Mouse (Mus musculus): ENCODE data around the gene Themis2. TPM values are rescaled to one million over a fixed set of nuclear protein-coding genes. Genes with fewer than 3 reads are reported as not detected.

Themis2 gene
- total RNA-seq (2014; rRNA removed) (0.85 and 1.00 TPM in 2 replicates), polyA plus RNA-seq (2015; fragmentation: Nextera tagmentation; extraction: Ambion mirVana) (0.43 and 0.50 TPM in 2 replicates)

GRCm38 (mm10) chr4:132796196-132796886 lies at the start of gene Themis2:
TSS of gene Themis2 (minus strand) at chr4:132796387.
- ATAC-seq (no peak), DNase-seq (no peak)
- H3K9me3 ChIP-seq (ENCODE audit: low read length): no peaks in the 10 kb centered on the region
- H3K27me3 ChIP-seq (ENCODE audit: insufficient read depth, low read length): 0 out of 2 replicates have a peak, but pooled peaks cover 5% of the 10 kb centered on the region
- H3K36me3 ChIP-seq (ENCODE audit: insufficient read depth): no peaks in the 10 kb centered on the region
- H3K9ac ChIP-seq: no peak within 1 kb of the TSS
- no peak within 1 kb of the TSS for H3K27ac ChIP-seq (ENCODE audit: low read depth, low read length)
- H3K4me2 ChIP-seq (ENCODE audit: low read depth): peak within 1 kb of the TSS; percentile 30
- H3K4me3 ChIP-seq (ENCODE audit: low read depth, low read length): peak within 1 kb of the TSS; percentile 14; the same call in 1 of the 2 replicates
- WGBS: 6% methylated on average over 21 of the region's 21 CpGs
- TF ChIP-seq CTCF (IDR thresholded peaks at IDR 0.05; ENCODE audit: low read depth): no peak
- no peaks in the 10 kb centered on the region for H3K4me1 ChIP-seq (ENCODE audit: insufficient read depth)

GRCm38 (mm10) chr4:132843705-132844071 lies 47.5 kb upstream of the Themis2 start:
- Histone ChIP-seq H3K4me2 (ENCODE audit: low read depth) (peak overlapping the region; percentile 87), H3K4me3 (ENCODE audit: low read depth, low read length) (peak overlapping the region; percentile 69), H3K27ac (ENCODE audit: low read depth, low read length) (peak overlapping the region; percentile 66), H3K9ac (peak overlapping the region; percentile 75), H3K9me3 (ENCODE audit: low read length) (no peaks in the 10 kb centered on the region), H3K27me3 (ENCODE audit: insufficient read depth, low read length) (no peaks in the 10 kb centered on the region), H3K36me3 (ENCODE audit: insufficient read depth) (peaks cover 20% of the 10 kb centered on the region), H3K4me1 (ENCODE audit: insufficient read depth) (peaks cover 10% of the 10 kb centered on the region)
- DNase-seq (no peak), ATAC-seq (no peak)
- TF ChIP-seq CTCF (IDR thresholded peaks at IDR 0.05; ENCODE audit: low read depth): no peak
- 88% methylated on average over 1 of the region's 1 CpGs for WGBS

DNA sequence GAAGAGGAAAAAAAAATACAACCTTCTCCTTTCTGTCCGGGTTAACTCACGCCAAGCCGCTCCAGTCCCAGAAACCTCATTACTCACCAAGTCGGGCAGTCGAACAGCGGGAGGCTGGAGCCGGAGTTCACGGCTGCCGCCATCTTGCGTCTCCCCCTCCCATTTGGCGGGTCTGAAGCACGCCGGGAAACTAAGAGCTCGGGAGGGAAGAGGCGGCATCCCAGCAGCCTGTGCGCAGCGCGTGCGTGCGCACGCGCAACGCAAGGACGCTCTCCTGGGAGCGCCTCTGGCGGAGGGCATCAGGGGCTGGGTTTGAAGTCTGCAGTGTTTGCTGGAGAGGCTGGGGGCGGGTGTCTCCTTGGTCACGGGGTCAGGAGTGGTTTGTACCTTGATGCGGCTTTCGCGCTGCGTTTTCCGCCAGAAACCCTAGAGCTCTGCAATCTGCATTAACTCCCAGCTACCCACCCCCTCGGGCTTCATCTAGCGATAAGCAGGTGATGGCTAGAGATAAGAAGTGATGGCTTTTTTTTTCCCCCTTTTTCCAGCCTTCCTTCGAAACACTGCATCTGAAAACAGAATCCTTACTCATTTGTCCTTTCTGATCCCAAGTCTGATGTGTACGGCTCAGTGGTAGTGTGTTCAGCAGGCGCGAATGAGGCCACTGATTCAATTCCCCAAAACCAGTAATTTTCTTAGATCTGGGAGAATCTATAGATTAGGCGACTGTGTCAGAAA lies 47.0 kb upstream of the Themis2 start, which contains the start of gene Ppp1r8:
TSS of gene Ppp1r8 (minus strand) at position 200 of the 735 bp plus-strand sequence.
- H3K9me3 ChIP-seq (ENCODE audit: low read length): no peaks in the 10 kb centered on the region
- H3K4me2 ChIP-seq (ENCODE audit: low read depth): peak within 1 kb of the TSS; percentile 87
- no peaks in the 10 kb centered on the region for H3K27me3 ChIP-seq (ENCODE audit: insufficient read depth, low read length)
- peak within 1 kb of the TSS; percentile 69 for H3K4me3 ChIP-seq (ENCODE audit: low read depth, low read length)
- peaks cover 10% of the 10 kb centered on the region for H3K4me1 ChIP-seq (ENCODE audit: insufficient read depth)
- peak within 1 kb of the TSS; percentile 66 for H3K27ac ChIP-seq (ENCODE audit: low read depth, low read length)
- peaks cover 23% of the 10 kb centered on the region for H3K36me3 ChIP-seq (ENCODE audit: insufficient read depth)
- TF ChIP-seq CTCF (IDR thresholded peaks at IDR 0.05; ENCODE audit: low read depth): peak; percentile 79
- ATAC-seq (peak; percentile 100), DNase-seq (peak; percentile 96)
- H3K9ac ChIP-seq: peak within 1 kb of the TSS; percentile 75
- WGBS: 2% methylated on average over 40 of the region's 40 CpGs

GRCm38 (mm10) chr4:132842281-132842906 lies 46.2 kb upstream of the Themis2 start:
- Histone ChIP-seq H3K27ac (ENCODE audit: low read depth, low read length) (peak overlapping the region; percentile 62), H3K9ac (peak overlapping the region; percentile 75), H3K4me2 (ENCODE audit: low read depth) (peak overlapping the region; percentile 87), H3K27me3 (ENCODE audit: insufficient read depth, low read length) (no peaks in the 10 kb centered on the region), H3K9me3 (ENCODE audit: low read length) (no peaks in the 10 kb centered on the region), H3K4me3 (ENCODE audit: low read depth, low read length) (peak overlapping the region; percentile 69), H3K36me3 (ENCODE audit: insufficient read depth) (peaks cover 23% of the 10 kb centered on the region), H3K4me1 (ENCODE audit: insufficient read depth) (peaks cover 10% of the 10 kb centered on the region)
- no peak for TF ChIP-seq CTCF (IDR thresholded peaks at IDR 0.05; ENCODE audit: low read depth)
- ATAC-seq (no peak), DNase-seq (peak; percentile 27)
- WGBS: under 1% methylated on average over 30 of the region's 30 CpGs

DNA sequence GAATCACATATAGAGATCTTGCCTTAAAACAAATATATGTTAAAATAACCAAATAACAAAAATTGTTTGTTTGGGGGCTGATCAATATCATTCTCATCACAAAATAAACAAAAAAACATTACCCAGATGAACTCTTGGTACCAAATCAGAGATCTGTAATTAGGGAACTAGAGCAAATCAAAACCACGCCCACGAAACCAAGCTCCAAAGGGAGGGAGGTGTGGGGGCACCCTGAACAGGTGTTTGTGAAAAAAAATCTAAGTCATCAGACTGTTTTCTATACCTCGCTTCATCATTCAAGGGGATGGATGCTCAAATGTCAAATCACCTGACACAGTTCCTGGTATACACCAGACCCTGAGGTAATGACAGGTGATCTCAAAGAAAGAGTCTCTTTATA lies 45.3 kb upstream of the Themis2 start:
- H3K27ac ChIP-seq (ENCODE audit: low read depth, low read length): no peak overlapping the region
- WGBS: 85% methylated on average over 3 of the region's 3 CpGs

DNA sequence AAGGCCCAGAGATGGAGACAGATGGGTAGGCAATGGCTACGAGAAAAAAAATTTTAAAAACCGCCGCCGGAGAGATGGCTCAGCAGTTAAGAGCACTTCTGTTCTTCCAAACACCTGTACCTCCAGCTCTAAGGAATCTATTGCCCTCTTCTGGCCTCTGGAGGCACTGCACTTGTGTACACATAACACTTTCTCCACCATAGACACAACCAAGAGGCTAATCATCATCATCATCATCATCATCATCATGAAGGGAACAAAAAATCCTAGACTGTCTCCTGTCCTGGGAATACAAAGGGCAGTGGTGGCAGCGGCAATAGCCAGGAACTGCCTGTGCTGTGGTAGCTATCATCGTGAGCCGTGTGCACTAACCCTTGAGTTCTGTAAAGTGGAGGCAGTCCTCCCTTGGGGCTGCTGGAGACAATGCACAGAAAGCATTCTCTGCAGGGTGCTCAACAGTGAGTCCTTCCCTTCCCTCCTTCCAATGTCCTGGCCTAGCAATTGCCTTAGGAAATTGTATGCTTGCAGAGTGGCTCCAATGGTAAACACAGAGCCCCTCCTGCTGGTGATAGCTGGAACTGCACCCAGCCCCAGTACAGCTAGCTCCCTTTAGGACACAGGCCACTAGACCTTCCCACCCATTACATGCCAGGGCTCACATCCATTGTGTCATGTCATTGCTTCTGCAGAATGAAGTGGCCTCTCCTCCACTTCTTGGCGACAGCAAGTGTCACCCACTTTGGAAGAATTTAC lies 27.6 kb upstream of the Themis2 start:
- DNase-seq (peak; percentile 32), ATAC-seq (no peak)
- H3K9me3 ChIP-seq (ENCODE audit: low read length): 0 out of 2 replicates have a peak, but pooled peaks cover 5% of the 10 kb centered on the region
- H3K9ac ChIP-seq: no peak overlapping the region
- TF ChIP-seq CTCF (IDR thresholded peaks at IDR 0.05; ENCODE audit: low read depth): peak; percentile 74
- no peaks in the 10 kb centered on the region for H3K4me1 ChIP-seq (ENCODE audit: insufficient read depth)
- 74% methylated on average over 8 of the region's 8 CpGs for WGBS
- H3K4me3 ChIP-seq (ENCODE audit: low read depth, low read length): no peak overlapping the region
- H3K36me3 ChIP-seq (ENCODE audit: insufficient read depth): peaks cover 36% of the 10 kb centered on the region
- no peak overlapping the region for H3K4me2 ChIP-seq (ENCODE audit: low read depth)
- no peak overlapping the region for H3K27ac ChIP-seq (ENCODE audit: low read depth, low read length)
- no peaks in the 10 kb centered on the region for H3K27me3 ChIP-seq (ENCODE audit: insufficient read depth, low read length)

More for the DNA sequence above, 45.3 kb upstream of the Themis2 start:
- ATAC-seq (no peak), DNase-seq (no peak)
- peak overlapping the region; percentile 69; the same call in 1 of the 2 replicates for H3K4me3 ChIP-seq (ENCODE audit: low read depth, low read length)
- H3K9me3 ChIP-seq (ENCODE audit: low read length): no peaks in the 10 kb centered on the region
- TF ChIP-seq CTCF (IDR thresholded peaks at IDR 0.05; ENCODE audit: low read depth): no peak
- no peaks in the 10 kb centered on the region for H3K27me3 ChIP-seq (ENCODE audit: insufficient read depth, low read length)
- H3K36me3 ChIP-seq (ENCODE audit: insufficient read depth): peaks cover 32% of the 10 kb centered on the region
- peak overlapping the region; percentile 87 for H3K4me2 ChIP-seq (ENCODE audit: low read depth)
- H3K4me1 ChIP-seq (ENCODE audit: insufficient read depth): peaks cover 10% of the 10 kb centered on the region
- peak overlapping the region; percentile 75 for H3K9ac ChIP-seq
